Mouse (Mus musculus): ENCODE measurements around the gene Tcaim. TPM values are rescaled to one million over a fixed set of nuclear protein-coding genes. Genes with fewer than 3 reads are reported as not detected.
A peak's percentile ranks its signal among the peaks of the same experiment; 100 is the strongest.

Gene Tcaim
- polyA plus RNA-seq, 1 experiment from 2014 or later = 4.6 TPM

GRCm38 (mm10) chr9:122856716-122857115 is 51.4 kb downstream of the Tcaim start:
- peaks cover 98% of the 10 kb centered on the region for H3K36me3 ChIP-seq
- DNase-seq (ENCODE audit: low spot score) = no peak

GRCm38 (mm10) chr9:122860752-122861151 is 55.4 kb downstream of the Tcaim start:
- no peak for DNase-seq (ENCODE audit: low spot score)
- Histone ChIP-seq H3K27ac (replicated peaks) (no peak overlapping the region), H3K4me3 (no peak overlapping the region), H3K27me3 (ENCODE audit: low read depth, poor library complexity, severe bottlenecking) (no peaks in the 10 kb centered on the region), H3K36me3 (peaks cover 81% of the 10 kb centered on the region), H3K9me3 (replicated peaks) (peaks cover 39% of the 10 kb centered on the region), H3K4me1 (peaks cover 16% of the 10 kb centered on the region)

More at GRCm38 (mm10) chr9:122856716-122857115, 51.4 kb downstream of the Tcaim start:
- peaks cover 42% of the 10 kb centered on the region for H3K9me3 ChIP-seq (replicated peaks)
- H3K27ac ChIP-seq (replicated peaks) = no peak overlapping the region
- H3K4me1 ChIP-seq = no peaks in the 10 kb centered on the region
- no peaks in the 10 kb centered on the region for H3K27me3 ChIP-seq (ENCODE audit: low read depth, poor library complexity, severe bottlenecking)
- WGBS = 97% methylated on average over 3 of the region's 3 CpGs
- no peak overlapping the region for H3K4me3 ChIP-seq

- Histone ChIP-seq H3K9me3 (replicated peaks) (peaks cover 43% of the 10 kb centered on the region), H3K4me3 (peak overlapping the region; percentile 90; the same call in 1 of the 2 replicates), H3K27ac (replicated peaks) (no peak overlapping the region), H3K36me3 (peaks cover 51% of the 10 kb centered on the region), H3K27me3 (ENCODE audit: low read depth, poor library complexity, severe bottlenecking) (no peaks in the 10 kb centered on the region), H3K4me1 (peaks cover 20% of the 10 kb centered on the region)
- WGBS = 91% methylated on average over 2 of the region's 2 CpGs
- no peak for DNase-seq (ENCODE audit: low spot score)
Measured at GRCm38 (mm10) chr9:122863731-122864130, 58.4 kb downstream of the Tcaim start.

- Histone ChIP-seq H3K27ac (replicated peaks) (0 out of 2 replicates have a peak overlapping the region, but pooled peaks have one; percentile 96), H3K9me3 (replicated peaks) (peaks cover 33% of the 10 kb centered on the region), H3K4me1 (peaks cover 20% of the 10 kb centered on the region), H3K4me3 (peak overlapping the region; percentile 90), H3K27me3 (ENCODE audit: low read depth, poor library complexity, severe bottlenecking) (no peaks in the 10 kb centered on the region), H3K36me3 (peaks cover 40% of the 10 kb centered on the region)
- WGBS = 69% methylated on average over 3 of the region's 3 CpGs
- DNase-seq (ENCODE audit: low spot score) = no peak
Measured at GRCm38 (mm10) chr9:122864848-122865247, 59.5 kb downstream of the Tcaim start.

- peak; percentile 89 for DNase-seq (ENCODE audit: low spot score)
- H3K9me3 ChIP-seq (replicated peaks) = peaks cover 24% of the 10 kb centered on the region
- peak within 1 kb of the TSS; percentile 90 for H3K4me3 ChIP-seq
- peaks cover 31% of the 10 kb centered on the region for H3K36me3 ChIP-seq
- peaks cover 20% of the 10 kb centered on the region for H3K4me1 ChIP-seq
- peak within 1 kb of the TSS; percentile 96 for H3K27ac ChIP-seq (replicated peaks)
- no peaks in the 10 kb centered on the region for H3K27me3 ChIP-seq (ENCODE audit: low read depth, poor library complexity, severe bottlenecking)
- WGBS = under 1% methylated on average over 34 of the region's 34 CpGs
Measured at GRCm38 (mm10) chr9:122865697-122866166, 60.4 kb downstream of the Tcaim start, which contains the start of gene Zfp445. TSS of gene Zfp445 (minus strand) at chr9:122866006.

- 87% methylated on average over 4 of the region's 4 CpGs for WGBS
- Histone ChIP-seq H3K4me3 (peak overlapping the region; percentile 90), H3K9me3 (replicated peaks) (peaks cover 20% of the 10 kb centered on the region), H3K27ac (replicated peaks) (peak overlapping the region; percentile 96), H3K27me3 (ENCODE audit: low read depth, poor library complexity, severe bottlenecking) (no peaks in the 10 kb centered on the region), H3K4me1 (peaks cover 20% of the 10 kb centered on the region), H3K36me3 (peaks cover 27% of the 10 kb centered on the region)
- no peak for DNase-seq (ENCODE audit: low spot score)
Measured at GRCm38 (mm10) chr9:122866192-122866591, 60.9 kb downstream of the Tcaim start.

GRCm38 (mm10) chr9:122872595-122872994 is 67.3 kb downstream of the Tcaim start:
- no peak for DNase-seq (ENCODE audit: low spot score)
- Histone ChIP-seq H3K9me3 (replicated peaks) (no peaks in the 10 kb centered on the region; the same call in 1 of the 2 replicates), H3K4me1 (no peaks in the 10 kb centered on the region), H3K27ac (replicated peaks) (no peak overlapping the region), H3K36me3 (no peaks in the 10 kb centered on the region), H3K27me3 (ENCODE audit: low read depth, poor library complexity, severe bottlenecking) (no peaks in the 10 kb centered on the region), H3K4me3 (no peak overlapping the region)
- WGBS = 96% methylated on average over 4 of the region's 4 CpGs

GRCm38 (mm10) chr9:122874653-122875052 is 69.3 kb downstream of the Tcaim start:
- Histone ChIP-seq H3K4me3 (no peak overlapping the region), H3K36me3 (no peaks in the 10 kb centered on the region), H3K27me3 (ENCODE audit: low read depth, poor library complexity, severe bottlenecking) (no peaks in the 10 kb centered on the region), H3K9me3 (replicated peaks) (no peaks in the 10 kb centered on the region; the same call in 1 of the 2 replicates), H3K4me1 (no peaks in the 10 kb centered on the region), H3K27ac (replicated peaks) (no peak overlapping the region)
- no peak for DNase-seq (ENCODE audit: low spot score)
- 80% methylated on average over 1 of the region's 1 CpGs for WGBS

- no peak for DNase-seq (ENCODE audit: low spot score)
- no peaks in the 10 kb centered on the region for H3K36me3 ChIP-seq
- no peaks in the 10 kb centered on the region; the same call in 1 of the 2 replicates for H3K9me3 ChIP-seq (replicated peaks)
- no peak overlapping the region for H3K4me3 ChIP-seq
- no peaks in the 10 kb centered on the region for H3K4me1 ChIP-seq
- H3K27ac ChIP-seq (replicated peaks) = no peak overlapping the region
- 89% methylated on average over 2 of the region's 2 CpGs for WGBS
- H3K27me3 ChIP-seq (ENCODE audit: low read depth, poor library complexity, severe bottlenecking) = no peaks in the 10 kb centered on the region
Measured at GRCm38 (mm10) chr9:122875145-122875544, 69.8 kb downstream of the Tcaim start.

GRCm38 (mm10) chr9:122885385-122885784 is 80.0 kb downstream of the Tcaim start, which contains the start of gene Zkscan7:
TSS of gene Zkscan7 (plus strand) at chr9:122885685.
- peak within 1 kb of the TSS; percentile 86; the same call in 1 of the 2 replicates for H3K27ac ChIP-seq (replicated peaks)
- DNase-seq (ENCODE audit: low spot score) = no peak
- H3K27me3 ChIP-seq (ENCODE audit: low read depth, poor library complexity, severe bottlenecking) = no peaks in the 10 kb centered on the region; the same call in 1 of the 2 replicates
- 88% methylated on average over 3 of the region's 3 CpGs for WGBS
- H3K4me1 ChIP-seq = peaks cover 17% of the 10 kb centered on the region
- 0 out of 2 replicates have a peak, but pooled peaks cover 6% of the 10 kb centered on the region for H3K36me3 ChIP-seq
- peak within 1 kb of the TSS; percentile 87 for H3K4me3 ChIP-seq
- H3K9me3 ChIP-seq (replicated peaks) = no peaks in the 10 kb centered on the region

Other genes with a start within 250 kb of the Tcaim start
- not detected in 2 replicates for gene Topaz1, start 58.2 kb upstream of the Tcaim start, polyA plus RNA-seq (2016; fragmentation: Nextera tagmentation; extraction: Ambion mirVana)
- 0.32 TPM in 1 of 2 replicates, not detected in the other for gene Gm35549, start 38.5 kb downstream of the Tcaim start, polyA plus RNA-seq (2016; fragmentation: Nextera tagmentation; extraction: Ambion mirVana)
- gene Zfp445, start 60.5 kb downstream of the Tcaim start, polyA plus RNA-seq (2016; fragmentation: Nextera tagmentation; extraction: Ambion mirVana) = 69.5 and 88.0 TPM in 2 replicates
- 3.6 and 4.6 TPM in 2 replicates for gene Zkscan7, start 80.1 kb downstream of the Tcaim start, polyA plus RNA-seq (2016; fragmentation: Nextera tagmentation; extraction: Ambion mirVana)
- 33.1 and 35.9 TPM in 2 replicates for gene Zfp105, start 117.5 kb downstream of the Tcaim start, polyA plus RNA-seq (2016; fragmentation: Nextera tagmentation; extraction: Ambion mirVana)
- gene 1110059G10Rik, start 145.5 kb downstream of the Tcaim start, polyA plus RNA-seq (2016; fragmentation: Nextera tagmentation; extraction: Ambion mirVana) = 22.8 and 23.4 TPM in 2 replicates
- 88.7 and 88.9 TPM in 2 replicates for gene Kif15, start 145.5 kb downstream of the Tcaim start, polyA plus RNA-seq (2016; fragmentation: Nextera tagmentation; extraction: Ambion mirVana)
- 18.6 and 20.3 TPM in 2 replicates for gene Tmem42, start 215.8 kb downstream of the Tcaim start, polyA plus RNA-seq (2016; fragmentation: Nextera tagmentation; extraction: Ambion mirVana)
- 0.68 and 0.70 TPM in 2 replicates for gene Tgm4, start 229.2 kb downstream of the Tcaim start, polyA plus RNA-seq (2016; fragmentation: Nextera tagmentation; extraction: Ambion mirVana)